Mouse (Mus musculus) kidney, adult 18-20 months (tissue): ENCODE measurements around the gene Ugt1a6b.

ENCODE experiments used
- DNase-seq: peaks from one replicate; pipeline ENCODE4 v3.0.0; 2021

Gene Ugt1a6b

GRCm38 (mm10) chr1:88247660-88248059, 144.6 kb downstream of the Ugt1a6b start:
- DNase-seq = no peak

- DNase-seq = no peak
Measured at GRCm38 (mm10) chr1:88248658-88249057, 145.6 kb downstream of the Ugt1a6b start.

- no peak for DNase-seq
Measured at GRCm38 (mm10) chr1:88249596-88249995, 146.5 kb downstream of the Ugt1a6b start.

GRCm38 (mm10) chr1:88250023-88250422, 147.0 kb downstream of the Ugt1a6b start:
- DNase-seq = no peak

- DNase-seq = no peak
Measured at GRCm38 (mm10) chr1:88253106-88253505, 150.1 kb downstream of the Ugt1a6b start.

- no peak for DNase-seq
Measured at GRCm38 (mm10) chr1:88253540-88253939, 150.5 kb downstream of the Ugt1a6b start.

GRCm38 (mm10) chr1:88254793-88255465, 151.9 kb downstream of the Ugt1a6b start:
- no peak for DNase-seq

GRCm38 (mm10) chr1:88255466-88255857, 152.4 kb downstream of the Ugt1a6b start:
- no peak for DNase-seq

GRCm38 (mm10) chr1:88255989-88256754, 153.1 kb downstream of the Ugt1a6b start:
- DNase-seq = no peak

GRCm38 (mm10) chr1:88256886-88257663, 154.0 kb downstream of the Ugt1a6b start:
- DNase-seq = no peak

- no peak for DNase-seq
Measured at GRCm38 (mm10) chr1:88257681-88258080, 154.6 kb downstream of the Ugt1a6b start.

- no peak for DNase-seq
Measured at GRCm38 (mm10) chr1:88258361-88258760, 155.3 kb downstream of the Ugt1a6b start.

- DNase-seq = no peak
Measured at GRCm38 (mm10) chr1:88258881-88259642, 156.0 kb downstream of the Ugt1a6b start.

GRCm38 (mm10) chr1:88259643-88260024, 156.6 kb downstream of the Ugt1a6b start:
- DNase-seq = no peak

- peak; percentile 62 for DNase-seq
Measured at GRCm38 (mm10) chr1:88260114-88260513, 157.1 kb downstream of the Ugt1a6b start.

- DNase-seq = no peak
Measured at GRCm38 (mm10) chr1:88260604-88261377, 157.7 kb downstream of the Ugt1a6b start.

- no peak for DNase-seq
Measured at GRCm38 (mm10) chr1:88261706-88262105, 158.7 kb downstream of the Ugt1a6b start.

GRCm38 (mm10) chr1:88262255-88262654, 159.2 kb downstream of the Ugt1a6b start:
- DNase-seq = no peak

- DNase-seq = no peak
Measured at GRCm38 (mm10) chr1:88262961-88263360, 159.9 kb downstream of the Ugt1a6b start.

GRCm38 (mm10) chr1:88263778-88264177, 160.7 kb downstream of the Ugt1a6b start:
- no peak for DNase-seq

- no peak for DNase-seq
Measured at GRCm38 (mm10) chr1:88264237-88264868, 161.3 kb downstream of the Ugt1a6b start.

- no peak for DNase-seq
Measured at GRCm38 (mm10) chr1:88264869-88265240, 161.8 kb downstream of the Ugt1a6b start.
